Mouse (Mus musculus) small intestine, adult 2 months (tissue): ENCODE data around the gene Aurkb. TPM values are rescaled to one million over a fixed set of nuclear protein-coding genes. Genes with fewer than 3 reads are reported as not detected.

Experiments used
- H3K27ac ChIP-seq: fragments of 200-500 bp; 2 replicates; pipeline ENCODE4 v1.5.1; 2012; ENCODE audit warnings: low read depth, low read length, control low read depth, inconsistent platforms; ENCODE audit not compliant: insufficient read depth
- H3K27me3 ChIP-seq: fragments of 200-500 bp; 2 replicates; pipeline ENCODE4 v1.6.1; 2012; ENCODE audit warnings: mild to moderate bottlenecking, moderate library complexity, low read length, inconsistent platforms; ENCODE audit not compliant: control insufficient read depth, insufficient read depth
- H3K36me3 ChIP-seq: fragments of 200-500 bp; 2 replicates; pipeline ENCODE4 v1.6.1; 2012; ENCODE audit warnings: mild to moderate bottlenecking, low read length, control low read depth, inconsistent platforms; ENCODE audit not compliant: control insufficient read depth, insufficient read depth
- H3K4me1 ChIP-seq: fragments of 200-500 bp; 2 replicates; pipeline ENCODE4 v1.6.1; 2012; ENCODE audit warnings: low read length, inconsistent platforms, mixed read lengths; ENCODE audit not compliant: control insufficient read depth, insufficient read depth, insufficient read length
- H3K4me3 ChIP-seq: fragments of 200-500 bp; 2 replicates; pipeline ENCODE4 v1.5.1; 2012; ENCODE audit warnings: low read depth, mild to moderate bottlenecking, control low read depth, inconsistent platforms, low read length, moderate library complexity
- CTCF ChIP-seq: fragments of 200-500 bp; IDR thresholded peaks from 2 replicates; pipeline ENCODE4 v1.5.1; 2012; ENCODE audit warnings: low read depth, mild to moderate bottlenecking, control low read depth, inconsistent platforms, low read length, moderate library complexity, mixed read lengths; ENCODE audit not compliant: insufficient replicate concordance, insufficient read length; ENCODE audit errors: extremely low read depth
- POLR2A ChIP-seq: fragments of 200-500 bp; IDR thresholded peaks from 2 replicates; pipeline ENCODE4 v1.6.1; 2012; ENCODE audit warnings: low read depth, mild to moderate bottlenecking, control low read depth, inconsistent platforms, low read length, moderate library complexity
- whole genome bisulfite sequencing: fragments of 180-500 bp; shearing (Covaris S2); methylation state at CpG from one replicate; pipeline ENCODE4 v1.1.7; 2018; 5-methylcytosine and 5-hydroxymethylcytosine counted together
- polyA plus RNA-seq: library from polyadenylated mRNA; depleted of rRNA; stranded (reverse); fragments of >200 nt; gene quantifications from 2 replicates; pipeline ENCODE4 v1.2.3, GENCODE M21; 2012

Aurkb gene
- polyA plus RNA-seq, 1 experiment: 30.8 TPM

DNA sequence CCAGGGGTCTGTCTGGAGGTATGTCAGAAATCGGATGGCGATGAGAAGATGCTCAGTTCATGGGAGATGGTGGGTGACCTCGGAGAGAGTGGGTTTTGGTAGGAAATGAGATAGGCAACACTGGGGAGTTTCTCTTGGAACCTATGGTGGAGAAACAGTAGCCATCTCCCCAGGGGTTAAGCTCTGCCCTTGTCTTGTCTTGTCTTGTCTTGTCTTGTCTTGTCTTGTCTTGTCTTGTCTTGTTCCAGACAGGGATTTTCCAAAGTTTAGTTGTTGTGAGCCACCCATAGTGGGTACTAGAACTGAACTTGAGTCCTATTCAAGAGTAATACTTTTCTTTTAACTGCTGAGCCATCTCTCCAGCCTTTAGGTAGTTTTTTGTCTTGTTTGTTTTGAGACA lies 18.9 kb upstream of the Aurkb start:
- no peaks in the 10 kb centered on the region for H3K27me3 ChIP-seq
- no peak overlapping the region for H3K27ac ChIP-seq
- no peak overlapping the region for H3K4me3 ChIP-seq
- TF ChIP-seq CTCF (no peak), POLR2A (no peak)
- H3K4me1 ChIP-seq: no peaks in the 10 kb centered on the region
- 89% methylated on average over 3 of the region's 3 CpGs for WGBS
- peaks cover 55% of the 10 kb centered on the region for H3K36me3 ChIP-seq

DNA sequence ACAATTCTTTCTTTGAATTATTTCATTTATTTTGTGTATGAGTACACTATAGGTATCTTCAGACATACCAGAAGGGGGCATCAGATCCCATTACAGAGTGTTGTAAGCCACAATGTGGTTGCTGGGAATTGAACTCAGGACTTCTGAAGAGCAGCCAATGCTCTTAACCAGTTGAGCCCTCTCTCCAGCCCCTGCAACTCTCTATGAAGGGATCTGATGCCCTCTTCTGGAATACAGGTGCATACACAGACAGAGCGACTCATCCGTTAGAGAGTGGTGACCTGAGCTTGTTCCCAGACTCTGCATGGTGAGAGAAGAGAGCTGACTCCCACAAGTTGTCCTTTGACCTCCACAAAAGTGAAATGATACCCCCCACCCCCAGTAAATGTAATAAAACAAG lies 16.6 kb upstream of the Aurkb start:
- Histone ChIP-seq H3K4me3 (no peak overlapping the region), H3K36me3 (peaks cover 44% of the 10 kb centered on the region), H3K27me3 (no peaks in the 10 kb centered on the region), H3K4me1 (no peaks in the 10 kb centered on the region), H3K27ac (no peak overlapping the region)
- TF ChIP-seq CTCF (no peak), POLR2A (no peak)
- 76% methylated on average over 2 of the region's 2 CpGs for WGBS

GRCm38 (mm10) chr11:69033552-69033951 lies 11.9 kb upstream of the Aurkb start:
- peaks cover 9% of the 10 kb centered on the region; the same call in 1 of the 2 replicates for H3K4me1 ChIP-seq
- no peak overlapping the region for H3K27ac ChIP-seq
- 73% methylated on average over 9 of the region's 9 CpGs for WGBS
- peaks cover 21% of the 10 kb centered on the region; the same call in 1 of the 2 replicates for H3K36me3 ChIP-seq
- no peaks in the 10 kb centered on the region for H3K27me3 ChIP-seq
- no peak for TF ChIP-seq CTCF
- no peak for TF ChIP-seq POLR2A
- H3K4me3 ChIP-seq: no peak overlapping the region

DNA sequence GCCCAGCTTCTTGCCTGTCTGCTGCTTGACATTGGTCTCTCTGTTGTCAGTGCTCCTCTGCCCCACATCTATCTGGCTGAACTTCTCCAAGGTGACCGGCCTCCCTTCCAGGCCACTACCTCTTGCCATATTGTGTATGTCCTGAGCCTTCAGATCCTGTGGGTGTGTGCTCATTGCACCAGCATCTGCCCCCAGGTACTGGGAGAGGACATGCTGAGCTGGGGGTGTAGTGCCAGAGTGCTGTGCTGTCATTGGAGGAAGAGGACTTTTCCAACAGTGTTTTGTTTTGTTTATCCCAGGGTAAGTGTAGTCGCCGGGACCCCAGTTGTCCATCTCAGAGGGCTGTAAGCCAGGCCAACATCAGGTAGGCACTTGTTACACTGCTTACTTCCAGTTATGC lies 10.9 kb upstream of the Aurkb start:
- H3K36me3 ChIP-seq: peaks cover 18% of the 10 kb centered on the region; the same call in 1 of the 2 replicates
- TF ChIP-seq CTCF (no peak), POLR2A (no peak)
- no peaks in the 10 kb centered on the region for H3K27me3 ChIP-seq
- peaks cover 9% of the 10 kb centered on the region; the same call in 1 of the 2 replicates for H3K4me1 ChIP-seq
- H3K4me3 ChIP-seq: no peak overlapping the region
- WGBS: 95% methylated on average over 3 of the region's 3 CpGs
- H3K27ac ChIP-seq: no peak overlapping the region

GRCm38 (mm10) chr11:69035411-69035810 lies 10.0 kb upstream of the Aurkb start:
- peaks cover 16% of the 10 kb centered on the region; the same call in 1 of the 2 replicates for H3K36me3 ChIP-seq
- H3K27ac ChIP-seq: peak overlapping the region; percentile 14; the same call in 1 of the 2 replicates
- H3K4me1 ChIP-seq: peaks cover 9% of the 10 kb centered on the region; the same call in 1 of the 2 replicates
- 85% methylated on average over 9 of the region's 9 CpGs for WGBS
- H3K27me3 ChIP-seq: no peaks in the 10 kb centered on the region
- TF ChIP-seq POLR2A: no peak
- no peak for TF ChIP-seq CTCF
- 0 out of 2 replicates have a peak overlapping the region, but pooled peaks have one; percentile 3 for H3K4me3 ChIP-seq

DNA sequence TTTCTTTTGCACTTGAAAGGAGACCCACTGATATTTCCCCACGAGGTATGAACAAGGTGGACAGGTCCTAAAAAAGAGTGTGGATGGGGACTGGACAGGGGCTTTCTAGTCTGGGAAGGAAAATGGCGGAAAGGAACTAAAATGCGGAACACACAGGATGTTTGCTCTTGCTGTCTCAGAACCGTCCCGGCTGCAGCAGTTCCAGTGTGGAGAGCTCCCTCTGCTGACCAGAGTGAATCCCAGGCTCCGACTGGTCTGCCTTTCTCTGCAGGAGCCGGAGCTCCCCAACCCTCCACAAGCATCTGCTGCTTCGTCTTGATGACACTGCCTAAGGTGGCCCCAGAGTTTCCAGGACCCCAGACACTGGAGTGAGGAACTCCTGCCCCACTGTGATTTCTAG lies 9.6 kb upstream of the Aurkb start:
- WGBS: 3% methylated on average over 8 of the region's 8 CpGs
- Histone ChIP-seq H3K27ac (peak overlapping the region; percentile 14; the same call in 1 of the 2 replicates), H3K4me3 (peak overlapping the region; percentile 41)

DNA sequence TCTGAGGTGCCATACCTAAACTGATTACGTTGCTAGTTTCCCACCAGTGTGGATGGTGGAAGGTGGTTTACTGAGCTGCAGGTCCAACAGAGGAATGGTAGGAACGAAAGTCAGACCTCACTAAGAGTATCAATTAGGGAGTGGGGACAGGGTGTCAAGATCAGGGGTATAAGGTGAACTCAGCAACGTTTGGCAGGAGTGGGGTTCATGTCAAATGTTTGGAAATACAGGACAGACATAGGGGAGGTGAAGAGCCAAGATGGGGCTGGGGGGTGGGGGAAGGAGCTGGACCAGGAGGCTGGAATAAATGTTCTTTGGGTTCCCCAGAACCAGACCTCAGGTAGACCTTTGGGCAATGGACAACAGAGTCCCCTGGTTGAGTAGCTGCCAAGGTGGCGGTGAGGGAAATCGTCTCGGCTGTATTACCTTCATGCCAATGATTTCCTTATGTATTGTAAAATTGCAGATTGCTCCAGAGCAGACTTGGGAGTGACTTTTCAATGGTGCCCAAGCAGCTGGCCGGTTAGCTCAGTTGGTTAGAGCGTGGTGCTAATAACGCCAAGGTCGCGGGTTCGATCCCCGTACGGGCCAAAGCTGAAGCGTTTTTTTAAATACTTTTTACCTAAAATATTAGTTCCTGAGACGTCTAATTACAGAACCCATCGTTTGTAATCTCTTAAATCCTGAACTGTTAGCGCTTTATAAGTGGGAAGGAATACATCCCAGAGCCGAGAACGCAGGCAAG lies 8.8 kb upstream of the Aurkb start:
- 8% methylated on average over 20 of the region's 20 CpGs for WGBS
- H3K4me1 ChIP-seq: peaks cover 9% of the 10 kb centered on the region; the same call in 1 of the 2 replicates
- no peak for TF ChIP-seq CTCF

More for the DNA sequence above, 9.6 kb upstream of the Aurkb start:
- Histone ChIP-seq H3K4me1 (peaks cover 9% of the 10 kb centered on the region; the same call in 1 of the 2 replicates), H3K27me3 (no peaks in the 10 kb centered on the region), H3K36me3 (peaks cover 12% of the 10 kb centered on the region; the same call in 1 of the 2 replicates)
- TF ChIP-seq POLR2A (no peak), CTCF (peak; percentile 84)

More for the DNA sequence above, 8.8 kb upstream of the Aurkb start:
- Histone ChIP-seq H3K27ac (peak overlapping the region; percentile 5; the same call in 1 of the 2 replicates), H3K27me3 (no peaks in the 10 kb centered on the region), H3K36me3 (peaks cover 5% of the 10 kb centered on the region; the same call in 1 of the 2 replicates), H3K4me3 (peak overlapping the region; percentile 69)
